Mouse (Mus musculus) A20 (cell line): ENCODE results near the gene Gja5.

Source experiments
- DNase-seq: peaks from one replicate; pipeline ENCODE4 v3.0.0-alpha.2; 2011; ENCODE audit warnings: low read depth, low spot score

Gja5 gene

GRCm38 (mm10) chr3:96936241-96936640 is 31.7 kb downstream of the Gja5 start:
- peak; percentile 75 for DNase-seq

GRCm38 (mm10) chr3:96937606-96938005 is 33.1 kb downstream of the Gja5 start:
- no peak for DNase-seq

- DNase-seq = peak; percentile 71
Measured at GRCm38 (mm10) chr3:96938738-96939137, 34.2 kb downstream of the Gja5 start.

- peak; percentile 20 for DNase-seq
Measured at GRCm38 (mm10) chr3:96942706-96943105, 38.2 kb downstream of the Gja5 start.

- no peak for DNase-seq
Measured at GRCm38 (mm10) chr3:96953489-96954233, 49.2 kb downstream of the Gja5 start.

GRCm38 (mm10) chr3:96960597-96960996 is 56.1 kb downstream of the Gja5 start:
- DNase-seq = no peak

GRCm38 (mm10) chr3:96963088-96964034 is 58.9 kb downstream of the Gja5 start:
- no peak for DNase-seq

GRCm38 (mm10) chr3:96970986-96971385 is 66.5 kb downstream of the Gja5 start:
- DNase-seq = no peak

- DNase-seq = peak; percentile 39
Measured at GRCm38 (mm10) chr3:96974467-96974866, 70.0 kb downstream of the Gja5 start.

- no peak for DNase-seq
Measured at GRCm38 (mm10) chr3:96975628-96976027, 71.1 kb downstream of the Gja5 start.

GRCm38 (mm10) chr3:96977507-96977906 is 73.0 kb downstream of the Gja5 start:
- peak; percentile 46 for DNase-seq

- no peak for DNase-seq
Measured at GRCm38 (mm10) chr3:96978469-96978868, 74.0 kb downstream of the Gja5 start.

GRCm38 (mm10) chr3:96979020-96979419 is 74.5 kb downstream of the Gja5 start:
- no peak for DNase-seq

- DNase-seq = no peak
Measured at GRCm38 (mm10) chr3:96981833-96982232, 77.3 kb downstream of the Gja5 start.

GRCm38 (mm10) chr3:96982666-96983065 is 78.2 kb downstream of the Gja5 start:
- no peak for DNase-seq

- no peak for DNase-seq
Measured at GRCm38 (mm10) chr3:96992526-96992925, 88.0 kb downstream of the Gja5 start.

- DNase-seq = no peak
Measured at GRCm38 (mm10) chr3:96997770-96998169, 93.3 kb downstream of the Gja5 start.

- DNase-seq = no peak
Measured at GRCm38 (mm10) chr3:97003111-97003510, 98.6 kb downstream of the Gja5 start.

GRCm38 (mm10) chr3:97004509-97004908 is 100.0 kb downstream of the Gja5 start:
- no peak for DNase-seq

GRCm38 (mm10) chr3:97007010-97007448 is 102.5 kb downstream of the Gja5 start:
- DNase-seq = no peak

GRCm38 (mm10) chr3:97025226-97025625 is 120.7 kb downstream of the Gja5 start:
- no peak for DNase-seq

- no peak for DNase-seq
Measured at GRCm38 (mm10) chr3:97032053-97032496, 127.6 kb downstream of the Gja5 start.
